Mouse (Mus musculus) lung, postnatal 0 days (tissue): ENCODE measurements around the gene Smox.

Experiments used
- CTCF ChIP-seq: IDR thresholded peaks from 2 replicates; pipeline ENCODE4 v1.5.1; 2016; ENCODE audit warnings: antibody characterized with exemption, mild to moderate bottlenecking
- EP300 ChIP-seq: IDR thresholded peaks from 2 replicates; pipeline ENCODE4 v1.6.1; 2016; ENCODE audit warnings: antibody characterized with exemption, mild to moderate bottlenecking, control low read depth

GRCm38 (mm10) chr2:131495256-131495655 is 4.0 kb downstream of the Smox start:
- TF ChIP-seq CTCF (no peak), EP300 (no peak)
